Mouse (Mus musculus) midbrain, embryonic 11.5 days (tissue): ENCODE results near the gene Elovl4. TPM values are rescaled to one million over a fixed set of nuclear protein-coding genes. Genes with fewer than 3 reads are reported as not detected.
A peak's percentile ranks its signal among the peaks of the same experiment; 100 is the strongest.

Experiments
- ATAC-seq: fragments of 200-750 bp; cut with Nextera tagmentation; 2 replicates; pipeline ENCODE4 v1.8.0; 2017; ENCODE audit warnings: moderate TSS enrichment, moderate library complexity; ENCODE audit not compliant: low FRiP score
- DNase-seq: peaks from one replicate; pipeline ENCODE4 v3.0.0; 2015; ENCODE audit warnings: low spot score; ENCODE audit errors: missing footprints
- H3K27ac ChIP-seq: fragments of 300-500 bp; sonication (generic); 2 replicates; pipeline ENCODE4 v1.5.1; 2014; ENCODE audit warnings: low read depth, low read length
- H3K27me3 ChIP-seq: fragments of 300-500 bp; sonication (generic); 2 replicates; pipeline ENCODE4 v1.6.1; 2014; ENCODE audit warnings: mild to moderate bottlenecking, low read length, moderate library complexity, mixed read lengths; ENCODE audit not compliant: control insufficient read depth, insufficient read depth
- H3K36me3 ChIP-seq: fragments of 300-500 bp; sonication (generic); 2 replicates; pipeline ENCODE4 v1.6.1; 2014; ENCODE audit warnings: mild to moderate bottlenecking, low read length, moderate library complexity, mixed read lengths; ENCODE audit not compliant: control insufficient read depth, insufficient read depth
- H3K4me1 ChIP-seq: fragments of 300-500 bp; sonication (generic); 2 replicates; pipeline ENCODE4 v1.6.1; 2014; ENCODE audit warnings: low read length; ENCODE audit not compliant: control insufficient read depth, insufficient read depth
- H3K4me2 ChIP-seq: fragments of 300-500 bp; sonication (generic); 2 replicates; pipeline ENCODE4 v1.6.1; 2014; ENCODE audit warnings: mild to moderate bottlenecking, moderate library complexity
- H3K4me3 ChIP-seq: fragments of 300-500 bp; sonication (generic); 2 replicates; pipeline ENCODE4 v1.5.1; 2014; ENCODE audit warnings: low read depth, low read length
- H3K9ac ChIP-seq: fragments of 300-500 bp; sonication (generic); 2 replicates; pipeline ENCODE4 v1.6.1; 2014; ENCODE audit warnings: low read length
- H3K9me3 ChIP-seq: fragments of 300-500 bp; sonication (generic); 2 replicates; pipeline ENCODE4 v1.6.1; 2016; ENCODE audit warnings: low read length; ENCODE audit not compliant: control insufficient read depth
- WGBS: fragments of 180-500 bp; shearing (Covaris S2); extraction: QIAGEN DNeasy Blood & Tissue Kit; methylation state at CpG from one replicate; pipeline ENCODE4 v1.1.7; 2014; 5-methylcytosine and 5-hydroxymethylcytosine counted together
- polyA plus RNA-seq: library from polyadenylated mRNA; unstranded; fragments of >200 nt; fragmentation: Nextera tagmentation; extraction: Ambion mirVana; gene quantifications from 2 replicates; pipeline ENCODE4 v1.2.1, GENCODE M21; 2014

The Elovl4 gene
- polyA plus RNA-seq, 1 experiment from 2014 or later, result 45.2 TPM

DNA sequence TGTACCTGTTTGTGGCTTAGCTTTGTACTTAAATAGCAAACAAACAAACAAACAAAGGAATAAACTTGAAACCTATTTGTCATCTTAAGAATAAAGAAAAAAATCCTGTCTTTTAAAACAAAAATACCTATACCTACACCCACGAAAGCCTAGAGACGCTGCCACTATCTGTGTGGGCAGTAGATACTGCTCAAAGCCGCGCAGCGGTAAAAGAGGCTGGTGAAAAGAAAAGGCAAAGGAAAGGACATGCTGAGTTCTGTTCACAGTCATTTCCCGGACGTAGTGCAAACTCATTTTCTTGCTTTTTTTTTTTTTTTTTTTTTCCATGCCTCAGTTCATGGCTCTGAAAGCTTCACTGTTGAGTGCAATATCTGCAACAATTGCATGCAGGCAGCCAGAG lies 13.1 kb upstream of the Elovl4 start:
- Histone ChIP-seq H3K4me3 (no peak overlapping the region), H3K4me1 (no peaks in the 10 kb centered on the region), H3K27me3 (no peaks in the 10 kb centered on the region), H3K27ac (no peak overlapping the region), H3K4me2 (no peak overlapping the region), H3K9ac (no peak overlapping the region), H3K9me3 (no peaks in the 10 kb centered on the region), H3K36me3 (no peaks in the 10 kb centered on the region)
- no peak for ATAC-seq
- WGBS, result 76% methylated on average over 7 of the region's 7 CpGs
- peak; percentile 44 for DNase-seq

DNA sequence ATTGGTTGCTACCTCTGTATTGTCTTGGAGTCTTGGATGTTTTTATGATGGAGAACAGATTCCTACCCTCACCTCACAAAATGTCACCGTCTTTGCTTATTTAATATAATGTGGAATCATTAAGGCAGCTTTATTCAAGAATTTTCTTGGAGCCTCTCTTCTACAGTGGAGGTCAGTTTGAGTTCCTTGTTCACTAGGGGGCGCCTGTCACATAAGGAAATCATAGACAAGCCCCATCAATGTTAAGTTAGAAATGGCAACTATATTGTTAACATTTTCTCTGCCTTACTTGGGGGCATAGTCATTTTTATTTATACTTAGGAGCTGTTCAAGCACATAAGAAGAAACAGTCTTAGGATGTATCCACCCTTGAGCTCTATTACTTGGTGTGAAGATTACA lies 1.5 kb upstream of the Elovl4 start:
- Histone ChIP-seq H3K27me3 (no peaks in the 10 kb centered on the region; the same call in 1 of the 2 replicates), H3K4me3 (no peak overlapping the region), H3K4me2 (no peak overlapping the region), H3K36me3 (no peaks in the 10 kb centered on the region), H3K9me3 (no peaks in the 10 kb centered on the region), H3K9ac (no peak overlapping the region), H3K27ac (no peak overlapping the region), H3K4me1 (peaks cover 11% of the 10 kb centered on the region)
- peak; percentile 93 for DNase-seq
- no peak for ATAC-seq
- WGBS, result 4% methylated on average over 2 of the region's 2 CpGs

DNA sequence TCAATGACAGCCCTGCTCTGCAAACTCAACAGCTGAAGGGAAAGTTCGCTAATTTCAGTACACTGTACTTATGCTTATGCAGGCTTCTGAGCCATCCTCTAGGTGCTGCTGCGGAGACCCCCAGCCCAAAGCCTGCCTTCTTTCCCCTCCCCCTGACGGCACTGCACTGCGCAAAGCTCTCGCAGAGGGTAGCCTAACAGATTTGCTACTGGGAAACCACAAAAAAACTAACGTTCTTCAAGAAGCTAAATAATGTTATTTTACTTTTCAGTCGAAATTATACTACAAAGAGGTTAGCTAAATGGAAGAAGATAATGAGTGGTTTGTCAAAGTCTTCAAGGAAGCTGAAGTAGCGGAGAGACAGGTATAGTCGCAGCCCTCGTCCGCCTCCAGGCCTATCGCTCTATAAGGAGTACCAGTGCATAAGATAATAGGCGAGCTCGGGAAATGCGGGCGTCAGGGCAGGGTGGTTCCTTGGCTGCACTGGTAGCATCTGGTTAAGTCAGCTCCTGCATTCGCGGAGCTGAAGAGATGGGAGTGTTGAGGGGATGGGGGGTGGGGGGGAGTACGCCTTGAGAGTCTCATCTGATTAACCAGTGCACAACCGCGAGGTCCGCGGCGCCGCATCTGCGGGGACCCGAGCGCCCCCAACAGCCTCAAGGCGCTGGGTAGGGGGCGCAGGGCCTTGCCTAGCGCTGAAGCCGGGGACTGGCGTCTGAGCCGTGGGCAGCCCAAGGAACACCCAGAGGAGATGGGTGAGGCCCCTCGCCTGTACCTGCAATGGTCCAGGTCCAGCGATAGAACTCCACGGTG lies 707 bp downstream of the Elovl4 start:
- peak overlapping the region; percentile 81 for H3K9ac ChIP-seq
- DNase-seq (peak; percentile 98), ATAC-seq (peak; percentile 80)
- H3K27ac ChIP-seq, result peak overlapping the region; percentile 80
- no peaks in the 10 kb centered on the region; the same call in 1 of the 2 replicates for H3K27me3 ChIP-seq
- H3K4me3 ChIP-seq, result peak overlapping the region; percentile 75
- peak overlapping the region; percentile 73 for H3K4me2 ChIP-seq
- H3K9me3 ChIP-seq, result no peaks in the 10 kb centered on the region
- under 1% methylated on average over 37 of the region's 37 CpGs for WGBS
- no peaks in the 10 kb centered on the region for H3K36me3 ChIP-seq
- peaks cover 11% of the 10 kb centered on the region for H3K4me1 ChIP-seq

DNA sequence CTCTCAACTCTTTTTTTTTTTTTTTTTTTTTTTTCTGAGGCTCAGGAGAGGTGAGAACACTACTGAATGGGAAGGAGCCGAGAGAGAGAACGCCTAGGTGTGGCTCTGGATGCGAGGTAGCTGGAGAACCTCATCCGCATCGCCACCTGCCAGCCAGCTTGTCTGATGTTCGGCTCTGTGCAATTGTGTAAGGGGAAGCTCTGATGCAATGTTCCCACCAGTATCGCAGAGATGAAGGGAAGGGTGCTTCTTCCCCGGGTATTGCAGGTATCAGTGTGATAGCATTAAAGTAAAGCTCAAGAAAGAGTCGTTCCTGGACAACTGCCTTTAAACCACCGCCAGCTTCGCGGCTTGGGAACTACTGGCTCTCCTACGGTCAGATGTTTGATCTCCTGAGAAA lies 1.7 kb downstream of the Elovl4 start:
- no peak for ATAC-seq
- H3K4me3 ChIP-seq, result no peak overlapping the region
- no peak overlapping the region for H3K9ac ChIP-seq
- H3K36me3 ChIP-seq, result no peaks in the 10 kb centered on the region
- H3K9me3 ChIP-seq, result no peaks in the 10 kb centered on the region
- peak overlapping the region; percentile 73; the same call in 1 of the 2 replicates for H3K4me2 ChIP-seq
- H3K4me1 ChIP-seq, result peaks cover 11% of the 10 kb centered on the region
- no peak overlapping the region for H3K27ac ChIP-seq
- H3K27me3 ChIP-seq, result no peaks in the 10 kb centered on the region; the same call in 1 of the 2 replicates
- 63% methylated on average over 13 of the region's 13 CpGs for WGBS
- no peak for DNase-seq

DNA sequence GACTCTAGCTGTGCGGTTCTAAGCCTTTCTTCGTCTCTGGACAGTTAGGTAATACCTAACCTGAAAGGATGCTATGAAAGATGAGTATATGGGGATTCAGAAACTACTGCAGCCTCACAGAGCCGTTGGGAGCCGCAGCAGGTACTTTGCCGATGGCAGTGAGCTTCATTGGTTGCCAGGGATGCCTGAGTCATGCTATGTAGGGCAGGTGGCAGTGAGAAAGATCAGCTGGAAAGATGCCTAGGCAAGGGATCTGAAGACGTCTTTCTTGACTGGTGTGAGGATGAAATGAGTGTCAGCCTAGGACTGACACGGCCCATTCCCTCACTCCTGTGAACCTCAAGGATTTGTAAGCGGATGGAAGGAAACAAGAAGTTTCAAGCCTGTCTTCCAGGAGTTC lies 8.2 kb downstream of the Elovl4 start:
- H3K36me3 ChIP-seq, result no peaks in the 10 kb centered on the region
- H3K9me3 ChIP-seq, result no peaks in the 10 kb centered on the region
- DNase-seq (no peak), ATAC-seq (no peak)
- H3K27ac ChIP-seq, result no peak overlapping the region
- H3K4me1 ChIP-seq, result no peaks in the 10 kb centered on the region
- 86% methylated on average over 8 of the region's 8 CpGs for WGBS
- H3K4me3 ChIP-seq, result no peak overlapping the region
- no peak overlapping the region for H3K4me2 ChIP-seq
- H3K9ac ChIP-seq, result no peak overlapping the region
- no peaks in the 10 kb centered on the region for H3K27me3 ChIP-seq

DNA sequence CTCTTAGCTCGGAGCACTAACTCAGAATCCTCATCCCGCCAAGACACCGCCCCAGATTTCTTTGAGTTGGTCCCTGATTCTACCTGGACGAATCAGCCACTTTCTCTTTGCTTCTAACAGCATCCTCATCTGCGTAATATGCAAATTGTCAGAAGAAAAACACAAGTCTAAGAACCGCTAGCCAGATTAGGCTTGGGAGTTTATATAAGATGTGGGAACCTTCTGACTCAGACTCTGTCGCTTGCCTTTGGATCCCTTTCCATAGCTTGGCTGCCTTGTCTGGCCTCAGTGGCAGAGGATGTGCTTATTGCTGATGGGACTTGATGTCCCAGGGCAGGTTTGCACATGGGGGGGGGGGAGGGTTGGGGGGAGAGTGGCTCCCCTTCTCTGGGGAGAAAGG lies 9.2 kb downstream of the Elovl4 start:
- Histone ChIP-seq H3K36me3 (no peaks in the 10 kb centered on the region), H3K9ac (no peak overlapping the region), H3K4me2 (no peak overlapping the region), H3K27me3 (no peaks in the 10 kb centered on the region), H3K4me1 (no peaks in the 10 kb centered on the region), H3K4me3 (no peak overlapping the region), H3K27ac (no peak overlapping the region), H3K9me3 (no peaks in the 10 kb centered on the region)
- DNase-seq (no peak), ATAC-seq (no peak)
- WGBS, result 93% methylated on average over 7 of the region's 7 CpGs

DNA sequence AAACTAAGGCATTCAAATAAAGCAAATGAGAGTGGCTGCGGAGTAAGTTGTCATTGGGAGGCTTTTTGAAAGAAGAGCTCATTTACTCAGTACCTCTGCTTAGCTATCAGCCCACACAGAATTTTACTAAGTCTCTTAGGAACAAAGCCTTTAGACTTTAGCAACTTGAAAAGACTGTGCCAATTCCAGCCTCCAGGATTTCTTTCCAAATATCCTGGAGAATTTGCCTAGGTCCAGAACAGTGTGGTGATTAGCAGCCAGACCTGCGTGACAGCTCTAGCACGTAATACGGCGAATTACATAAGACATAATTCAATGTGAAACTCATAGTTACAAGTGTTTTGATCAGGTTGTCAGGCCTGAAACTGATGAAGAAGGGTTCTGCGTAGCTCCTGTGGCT lies 16.8 kb downstream of the Elovl4 start:
- WGBS, result 94% methylated on average over 6 of the region's 6 CpGs
- Histone ChIP-seq H3K9me3 (no peaks in the 10 kb centered on the region), H3K9ac (no peak overlapping the region), H3K4me1 (no peaks in the 10 kb centered on the region), H3K4me2 (no peak overlapping the region), H3K27me3 (no peaks in the 10 kb centered on the region), H3K4me3 (no peak overlapping the region), H3K36me3 (no peaks in the 10 kb centered on the region), H3K27ac (no peak overlapping the region)
- no peak for DNase-seq
- ATAC-seq, result no peak

DNA sequence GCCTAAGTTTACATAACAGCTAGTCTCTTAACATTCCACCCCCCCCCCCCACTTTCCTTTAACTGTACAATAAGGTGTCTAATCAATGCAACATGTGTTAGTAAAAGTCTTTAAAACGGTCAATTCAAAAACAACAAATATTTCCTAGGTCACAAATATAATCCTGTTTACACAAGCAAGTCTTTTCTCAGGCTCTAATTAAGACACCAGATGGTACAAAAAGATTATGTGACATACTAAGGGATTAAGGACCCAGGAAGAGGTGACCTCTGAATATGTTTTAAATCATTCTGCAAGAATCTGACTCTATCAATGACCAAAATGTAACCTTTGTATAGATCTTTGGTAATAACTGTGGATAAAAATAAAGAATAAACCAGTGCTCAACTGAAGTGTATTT lies 20.6 kb downstream of the Elovl4 start:
- Histone ChIP-seq H3K36me3 (0 out of 2 replicates have a peak, but pooled peaks cover 2% of the 10 kb centered on the region), H3K4me2 (no peak overlapping the region), H3K9ac (no peak overlapping the region), H3K27ac (no peak overlapping the region), H3K4me3 (no peak overlapping the region), H3K9me3 (no peaks in the 10 kb centered on the region), H3K27me3 (no peaks in the 10 kb centered on the region), H3K4me1 (no peaks in the 10 kb centered on the region)
- DNase-seq, result no peak
- 72% methylated on average over 1 of the region's 1 CpGs for WGBS
- no peak for ATAC-seq

DNA sequence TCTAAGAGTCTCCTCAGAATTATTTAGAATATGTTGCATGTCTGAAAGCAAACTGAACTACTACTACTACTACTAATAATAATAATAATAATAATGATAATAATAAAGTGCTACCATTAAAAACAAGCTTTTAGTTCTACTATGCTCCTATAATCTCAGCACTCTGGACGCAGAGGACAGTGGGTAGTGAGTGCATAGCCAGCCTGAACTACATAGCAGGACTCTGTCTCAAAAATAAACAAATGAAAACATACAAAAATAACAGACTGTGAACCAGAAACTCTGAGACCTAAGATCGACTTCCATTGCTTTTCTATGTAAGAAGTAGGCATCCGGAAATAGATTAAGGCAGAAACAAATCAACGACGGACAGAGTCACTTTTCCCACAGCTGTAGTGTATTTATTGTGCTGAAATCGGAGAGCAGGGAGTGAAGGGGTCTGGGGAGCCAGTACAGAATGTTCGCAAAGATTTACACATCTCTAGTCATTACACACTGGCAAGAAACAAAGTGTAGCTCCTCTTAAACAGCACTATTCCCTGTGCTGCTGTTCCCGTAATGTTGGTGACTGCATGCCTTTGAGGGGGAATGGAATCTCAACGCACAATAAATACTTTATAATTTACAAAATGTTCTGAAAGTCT lies 27.6 kb downstream of the Elovl4 start:
- no peaks in the 10 kb centered on the region for H3K27me3 ChIP-seq
- no peak for DNase-seq
- no peak overlapping the region for H3K4me3 ChIP-seq
- no peak for ATAC-seq
- H3K9ac ChIP-seq, result no peak overlapping the region
- no peaks in the 10 kb centered on the region for H3K9me3 ChIP-seq
- no peak overlapping the region for H3K27ac ChIP-seq
- no peaks in the 10 kb centered on the region for H3K4me1 ChIP-seq
- H3K36me3 ChIP-seq, result 0 out of 2 replicates have a peak, but pooled peaks cover 2% of the 10 kb centered on the region
- no peak overlapping the region for H3K4me2 ChIP-seq
- WGBS, result 83% methylated on average over 9 of the region's 9 CpGs
